Mouse (Mus musculus) MEL (cell line): ENCODE measurements around the gene Tor4a. TPM values are rescaled to one million over a fixed set of nuclear protein-coding genes. Genes with fewer than 3 reads are reported as not detected.

Experiments used
- DNase-seq: peaks from one replicate; pipeline ENCODE4 v3.0.0; 2011; ENCODE audit warnings: low read depth, low spot score
- H3K27ac ChIP-seq: 2 replicates; pipeline ENCODE4 v1.5.1; 2012; ENCODE audit warnings: low read depth, mild to moderate bottlenecking, control low read depth, low read length, moderate library complexity; ENCODE audit not compliant: control insufficient read depth
- H3K27me3 ChIP-seq, 2 experiments: fragments of 150-350 bp in 1 of 2; sonication (generic) in 1 of 2; 2 replicates each; pipeline ENCODE4 v1.6.1; 2012; ENCODE audit warnings: low read length in 2 of 2, mild to moderate bottlenecking in 2 of 2, improper control_type of control experiment in 1 of 2, moderate library complexity in 1 of 2; ENCODE audit not compliant: insufficient read depth in 2 of 2, control insufficient read depth in 1 of 2
- H3K36me3 ChIP-seq, 2 experiments: 2 replicates each; pipeline ENCODE4 v1.6.1; 2012 to 2014; ENCODE audit warnings: low read length in 2 of 2, improper control_type of control experiment in 1 of 2, inconsistent platforms in 1 of 2, mild to moderate bottlenecking in 1 of 2; ENCODE audit not compliant: insufficient read depth in 2 of 2, control insufficient read depth in 1 of 2
- H3K4me1 ChIP-seq, 2 experiments: fragments of 150-350 bp in 1 of 2; sonication (generic) in 1 of 2; 2 replicates each; pipeline ENCODE4 v1.6.1; 2012; ENCODE audit warnings: low read length in 2 of 2, improper control_type of control experiment in 1 of 2, mild to moderate bottlenecking in 1 of 2; ENCODE audit not compliant: insufficient read depth in 2 of 2, control insufficient read depth in 1 of 2
- H3K4me3 ChIP-seq, 2 experiments: fragments of 150-350 bp in 1 of 2; sonication (generic) in 1 of 2; 2 replicates each; pipeline ENCODE4 v1.5.1; 2012; ENCODE audit warnings: low read depth in 2 of 2, low read length in 2 of 2, mild to moderate bottlenecking in 2 of 2, moderate library complexity in 2 of 2, control low read depth in 1 of 2, improper control_type of control experiment in 1 of 2; ENCODE audit not compliant: control insufficient read depth in 1 of 2, insufficient read depth in 1 of 2
- H3K79me2 ChIP-seq: 2 replicates; pipeline ENCODE4 v1.6.1; 2012; ENCODE audit warnings: mild to moderate bottlenecking, low read length, moderate library complexity; ENCODE audit not compliant: control insufficient read depth, poor library complexity, insufficient read depth
- H3K9ac ChIP-seq: 2 replicates; pipeline ENCODE4 v1.6.1; 2012; ENCODE audit warnings: low read depth, mild to moderate bottlenecking, control low read depth, low read length, moderate library complexity; ENCODE audit not compliant: control insufficient read depth, poor library complexity, severe bottlenecking
- H3K9me3 ChIP-seq: fragments of 150-350 bp; sonication (generic); replicated peaks from 2 replicates; pipeline ENCODE4 v1.6.1; 2012; ENCODE audit warnings: mild to moderate bottlenecking, low read length, improper control_type of control experiment, moderate library complexity; ENCODE audit not compliant: insufficient read depth
- CHD1 ChIP-seq: IDR thresholded peaks from 2 replicates; pipeline ENCODE4 v1.6.1; 2012; ENCODE audit warnings: low read depth, mild to moderate bottlenecking, inconsistent platforms, low read length, improper control_type of control experiment
- CHD2 ChIP-seq: IDR thresholded peaks from 2 replicates; pipeline ENCODE4 v1.6.1; 2011; ENCODE audit warnings: low read length, improper control_type of control experiment
- E2F4 ChIP-seq: IDR thresholded peaks from 2 replicates; pipeline ENCODE4 v1.6.1; 2011; ENCODE audit warnings: low read depth, low read length, improper control_type of control experiment, borderline replicate concordance
- ELF1 ChIP-seq: IDR thresholded peaks from 2 replicates; pipeline ENCODE4 v1.6.1; 2014; ENCODE audit warnings: low read depth, mild to moderate bottlenecking, inconsistent platforms, low read length, improper control_type of control experiment, moderate library complexity
- EP300 ChIP-seq, 2 experiments: IDR thresholded peaks; 2 replicates each; pipeline ENCODE4 v1.6.1; 2011; ENCODE audit warnings: improper control_type of control experiment in 2 of 2, low read length in 2 of 2, low read depth in 1 of 2, mild to moderate bottlenecking in 1 of 2
- ETS1 ChIP-seq: IDR thresholded peaks from 2 replicates; pipeline ENCODE4 v1.6.1; 2012; ENCODE audit warnings: low read depth, mild to moderate bottlenecking, inconsistent platforms, low read length, improper control_type of control experiment, moderate library complexity
- GATA1 ChIP-seq: IDR thresholded peaks from 2 replicates; pipeline ENCODE4 v1.6.1; 2011; ENCODE audit warnings: low read depth, low read length, improper control_type of control experiment
- HCFC1 ChIP-seq: IDR thresholded peaks from 2 replicates; pipeline ENCODE4 v1.6.1; 2012; ENCODE audit warnings: low read depth, mild to moderate bottlenecking, inconsistent platforms, low read length, improper control_type of control experiment, moderate library complexity
- JUND ChIP-seq: IDR thresholded peaks from 2 replicates; pipeline ENCODE4 v1.6.1; 2011; ENCODE audit warnings: low read depth, mild to moderate bottlenecking, improper control_type of control experiment, low read length
- KAT2A ChIP-seq: conservative IDR thresholded peaks from 2 replicates; pipeline ENCODE4 v1.6.1; 2012; ENCODE audit warnings: low read depth, low read length, improper control_type of control experiment, inconsistent platforms
- MAFK ChIP-seq: IDR thresholded peaks from 2 replicates; pipeline ENCODE4 v1.6.1; 2011; ENCODE audit warnings: low read depth, mild to moderate bottlenecking, low read length, improper control_type of control experiment, borderline replicate concordance
- MAZ ChIP-seq: IDR thresholded peaks from 2 replicates; pipeline ENCODE4 v1.6.1; 2012; ENCODE audit warnings: low read depth, mild to moderate bottlenecking, inconsistent platforms, low read length, improper control_type of control experiment
- MYB ChIP-seq: IDR thresholded peaks from 2 replicates; pipeline ENCODE4 v1.6.1; 2011; ENCODE audit warnings: mild to moderate bottlenecking, low read depth, low read length, improper control_type of control experiment
- NRF1 ChIP-seq: IDR thresholded peaks from 2 replicates; pipeline ENCODE4 v1.6.1; 2014; ENCODE audit warnings: low read depth, mild to moderate bottlenecking, inconsistent platforms, low read length, improper control_type of control experiment, moderate library complexity; ENCODE audit not compliant: poor library complexity, insufficient read depth, severe bottlenecking
- POLR2A ChIP-seq, 2 experiments: IDR thresholded peaks; 2 replicates each; pipeline ENCODE4 v1.6.1; 2011 to 2012; ENCODE audit warnings: low read length in 2 of 2, mild to moderate bottlenecking in 2 of 2, control low read depth in 1 of 2, improper control_type of control experiment in 1 of 2, low read depth in 1 of 2, moderate library complexity in 1 of 2; ENCODE audit not compliant: control insufficient read depth in 1 of 2, insufficient read depth in 1 of 2, poor library complexity in 1 of 2
- POLR2AphosphoS2 ChIP-seq: IDR thresholded peaks from 2 replicates; pipeline ENCODE4 v1.6.1; 2011; ENCODE audit warnings: low read length, improper control_type of control experiment
- POLR2AphosphoS5 ChIP-seq: IDR thresholded peaks from 2 replicates; pipeline ENCODE4 v1.6.1; 2012; ENCODE audit warnings: low read depth, borderline replicate concordance, mild to moderate bottlenecking, inconsistent platforms, low read length, moderate library complexity, mixed read lengths
- RAD21 ChIP-seq: IDR thresholded peaks from 2 replicates; pipeline ENCODE4 v1.6.1; 2011; ENCODE audit warnings: mild to moderate bottlenecking, low read depth, low read length, improper control_type of control experiment
- RCOR1 ChIP-seq: IDR thresholded peaks from 2 replicates; pipeline ENCODE4 v1.6.1; 2012; ENCODE audit warnings: low read depth, mild to moderate bottlenecking, inconsistent platforms, low read length, improper control_type of control experiment
- SIN3A ChIP-seq: IDR thresholded peaks from 2 replicates; pipeline ENCODE4 v1.6.1; 2012; ENCODE audit warnings: low read length, improper control_type of control experiment, inconsistent platforms
- TAL1 ChIP-seq: IDR thresholded peaks from 2 replicates; pipeline ENCODE4 v1.6.1; 2012; ENCODE audit warnings: mild to moderate bottlenecking, inconsistent platforms, low read length, moderate library complexity, mixed read lengths
- TBP ChIP-seq: IDR thresholded peaks from 2 replicates; pipeline ENCODE4 v1.8.0; 2011; ENCODE audit warnings: low read depth, low read length, improper control_type of control experiment
- TCF12 ChIP-seq: IDR thresholded peaks from 2 replicates; pipeline ENCODE4 v1.6.1; 2014; ENCODE audit warnings: low read depth, mild to moderate bottlenecking, inconsistent platforms, low read length, improper control_type of control experiment, moderate library complexity
- UBTF ChIP-seq: IDR thresholded peaks from 2 replicates; pipeline ENCODE4 v1.6.1; 2012; ENCODE audit warnings: low read depth, mild to moderate bottlenecking, inconsistent platforms, low read length, improper control_type of control experiment, moderate library complexity, borderline replicate concordance; ENCODE audit not compliant: insufficient read depth
- USF1 ChIP-seq: IDR thresholded peaks from 2 replicates; pipeline ENCODE4 v1.6.1; 2014; ENCODE audit warnings: low read depth, mild to moderate bottlenecking, inconsistent platforms, low read length, improper control_type of control experiment, moderate library complexity
- USF2 ChIP-seq, 2 experiments: IDR thresholded peaks; 2 replicates each; pipeline ENCODE4 v1.6.1; 2011 to 2012; ENCODE audit warnings: improper control_type of control experiment in 2 of 2, low read length in 2 of 2, borderline replicate concordance in 1 of 2, inconsistent platforms in 1 of 2, low read depth in 1 of 2, mild to moderate bottlenecking in 1 of 2; ENCODE audit not compliant: insufficient read depth in 1 of 2
- ZC3H11A ChIP-seq: IDR thresholded peaks from 2 replicates; pipeline ENCODE4 v1.6.1; 2012; ENCODE audit warnings: low read depth, mild to moderate bottlenecking, inconsistent platforms, low read length, improper control_type of control experiment
- ZMIZ1 ChIP-seq: IDR thresholded peaks from 2 replicates; pipeline ENCODE4 v1.6.1; 2012; ENCODE audit warnings: low read depth, mild to moderate bottlenecking, inconsistent platforms, low read length, improper control_type of control experiment, moderate library complexity
- polyA plus RNA-seq, 2 experiments: library from polyadenylated mRNA; stranded (reverse) in 1 of 2; unstranded in 1 of 2; fragments of >175 nt in 1 of 2; fragments of >200 nt in 1 of 2; gene quantifications; 2 replicates each; pipeline versions ENCODE4 v1.2.1 to v1.2.4; 2012; ENCODE audit warnings: low replicate concordance in 2 of 2, low read depth in 1 of 2; ENCODE audit not compliant: insufficient read length in 2 of 2, insufficient read depth in 1 of 2, missing spikeins in 1 of 2
- total RNA-seq: library from RNA; depleted of rRNA; stranded (reverse); fragments of 300-350 nt; gene quantifications from 2 replicates; pipeline ENCODE4 v1.2.3, GENCODE M21; 2012

The Tor4a gene
- total and polyA plus RNA-seq, 3 experiments: 9.1 to 13.7 TPM; not detected in 1

- no peak for TF ChIP-seq KAT2A
These were observed 37.4 kb upstream of the Tor4a start, which contains the start of gene Slc34a3 (continued) for GRCm38 (mm10) chr2:25234050-25234449.

GRCm38 (mm10) chr2:25233421-25233820 is 36.7 kb upstream of the Tor4a start:
- no peak for TF ChIP-seq POLR2AphosphoS2
- peak; percentile 75 for TF ChIP-seq TCF12
- no peak for TF ChIP-seq POLR2A (IDR thresholded peaks at IDR 0.05; ENCODE audit: control insufficient read depth in 1 of 2, insufficient read depth in 1 of 2, low read depth in 1 of 2, low read length in 2 of 2, poor library complexity in 1 of 2)
- TF ChIP-seq USF2 (IDR thresholded peaks at IDR 0.05; ENCODE audit: borderline replicate concordance in 1 of 2, insufficient read depth in 1 of 2, low read depth in 1 of 2, low read length in 2 of 2): no peak
- peak; percentile 79 for TF ChIP-seq TAL1
- TF ChIP-seq SIN3A: 0 out of 2 replicates have a peak, but pooled peaks have one; percentile 25
- TF ChIP-seq RCOR1: 0 out of 2 replicates have a peak, but pooled peaks have one; percentile 27
- TF ChIP-seq EP300 (IDR thresholded peaks at IDR 0.05; ENCODE audit: low read depth in 1 of 2, low read length in 2 of 2): peak; percentile 50 to 71
- no peak for TF ChIP-seq RAD21
- TF ChIP-seq ETS1: peak; percentile 75
- no peak for TF ChIP-seq ZMIZ1
- TF ChIP-seq CHD2: no peak
- no peak for TF ChIP-seq JUND
- TF ChIP-seq MAFK: no peak
- TF ChIP-seq KAT2A: no peak
- TF ChIP-seq, all 39 proteins: peak for 6
- H3K27ac ChIP-seq: no peak overlapping the region
- H3K36me3 ChIP-seq: peaks cover 0 to 8% of the 10 kb centered on the region in 2 experiments; a peak in 2 of 4 replicates
- H3K4me1 ChIP-seq: peaks cover 9 to 31% of the 10 kb centered on the region in 2 experiments
- peak; percentile 80 for DNase-seq
- 0 out of 4 replicates have a peak overlapping the region, but pooled peaks of 1 of the 2 experiments have one; percentile 19 for H3K4me3 ChIP-seq
- no peaks in the 10 kb centered on the region for H3K9me3 ChIP-seq
- no peaks in the 10 kb centered on the region; the same call in 1 of the 2 replicates for H3K79me2 ChIP-seq
- H3K27me3 ChIP-seq: no peaks in the 10 kb centered on the region
- no peak overlapping the region for H3K9ac ChIP-seq

GRCm38 (mm10) chr2:25231038-25231437 is 34.4 kb upstream of the Tor4a start:
- H3K9ac ChIP-seq: no peak overlapping the region

More at GRCm38 (mm10) chr2:25231038-25231437, 34.4 kb upstream of the Tor4a start:
- H3K4me1 ChIP-seq: peaks cover 9 to 28% of the 10 kb centered on the region in 2 experiments
- H3K27ac ChIP-seq: no peak overlapping the region
- H3K4me3 ChIP-seq: no peak overlapping the region
- H3K9me3 ChIP-seq: no peaks in the 10 kb centered on the region
- TF ChIP-seq CHD2 (no peak), USF1 (no peak), USF2 (IDR thresholded peaks at IDR 0.05; ENCODE audit: borderline replicate concordance in 1 of 2, insufficient read depth in 1 of 2, low read depth in 1 of 2, low read length in 2 of 2) (no peak), ZMIZ1 (no peak), POLR2AphosphoS5 (no peak), ELF1 (no peak), NRF1 (no peak), MYB (no peak), TBP (no peak), CHD1 (no peak), MAZ (no peak), ZC3H11A (no peak), KAT2A (no peak), GATA1 (no peak), SIN3A (no peak), RAD21 (no peak), HCFC1 (no peak), E2F4 (no peak), TAL1 (no peak), UBTF (no peak)
- DNase-seq: no peak
- H3K79me2 ChIP-seq: no peaks in the 10 kb centered on the region; the same call in 1 of the 2 replicates
- no peaks in the 10 kb centered on the region for H3K27me3 ChIP-seq
- H3K36me3 ChIP-seq: peaks cover 0 to 8% of the 10 kb centered on the region in 2 experiments; a peak in 2 of 4 replicates
